Mouse (Mus musculus) forebrain, embryonic 10.5 days (tissue): ENCODE data around the gene Klhl12. TPM values are rescaled to one million over a fixed set of nuclear protein-coding genes. Genes with fewer than 3 reads are reported as not detected.
"Not testable (repeated sequence)": the region's sequence is repeated elsewhere in the genome, so short reads cannot be mapped to it uniquely, and the experiment has no call there.

ENCODE experiments used
- DNase-seq: peaks from one replicate; pipeline ENCODE4 v3.0.0-alpha.2; 2017; ENCODE audit warnings: low spot score; ENCODE audit errors: extremely low spot score
- H3K27ac ChIP-seq: fragments of 300-500 bp; sonication (generic); 2 replicates; pipeline ENCODE4 v1.5.1; 2016; ENCODE audit warnings: mild to moderate bottlenecking
- H3K27me3 ChIP-seq: fragments of 300-500 bp; sonication (generic); 2 replicates; pipeline ENCODE4 v1.6.1; 2016; ENCODE audit warnings: mild to moderate bottlenecking; ENCODE audit not compliant: poor library complexity, severe bottlenecking
- H3K36me3 ChIP-seq: fragments of 300-500 bp; sonication (generic); replicated peaks from 2 replicates; pipeline ENCODE4 v1.6.1; 2016; ENCODE audit warnings: mild to moderate bottlenecking, moderate library complexity
- H3K4me1 ChIP-seq: fragments of 300-500 bp; sonication (generic); 2 replicates; pipeline ENCODE4 v1.6.1; 2016
- H3K4me3 ChIP-seq: fragments of 300-500 bp; sonication (generic); 2 replicates; pipeline ENCODE4 v1.5.1; 2016; ENCODE audit warnings: mild to moderate bottlenecking, moderate library complexity
- H3K9me3 ChIP-seq: fragments of 300-500 bp; sonication (generic); 2 replicates; pipeline ENCODE4 v1.6.1; 2016; ENCODE audit warnings: mild to moderate bottlenecking, moderate library complexity
- WGBS: fragments of 180-500 bp; shearing (Covaris S2); methylation state at CpG from one replicate; pipeline ENCODE4 v1.1.7; 2016; 5-methylcytosine and 5-hydroxymethylcytosine counted together
- polyA plus RNA-seq: library from polyadenylated mRNA; unstranded; fragments of >200 nt; fragmentation: Nextera tagmentation; extraction: Ambion mirVana; gene quantifications from 2 replicates; pipeline ENCODE4 v1.2.1, GENCODE M21; 2016

The Klhl12 gene
- polyA plus RNA-seq, 1 experiment from 2014 or later, result 39.5 TPM

DNA sequence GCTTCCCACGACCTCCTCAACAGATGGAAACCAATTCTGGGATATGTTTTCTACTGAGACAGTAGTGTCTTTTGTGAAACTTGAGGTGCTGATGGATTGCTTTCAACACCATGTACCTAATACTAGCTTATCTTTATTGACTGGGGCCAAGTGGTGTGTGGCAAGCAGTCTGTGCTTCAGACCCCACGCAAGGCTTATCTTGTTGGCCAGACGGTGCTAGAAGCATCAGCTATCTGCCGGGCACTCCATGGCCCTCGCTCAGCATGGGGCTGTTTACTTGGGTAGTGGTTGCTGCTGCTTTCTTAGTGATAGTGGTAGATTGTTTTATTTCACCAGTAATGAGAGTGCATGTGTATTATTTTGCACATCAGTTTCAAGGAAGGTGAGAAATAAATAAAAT is 29.0 kb upstream of the Klhl12 start:
- H3K36me3 ChIP-seq, result peaks cover 86% of the 10 kb centered on the region
- no peak overlapping the region for H3K4me3 ChIP-seq
- no peak for DNase-seq
- no peak overlapping the region for H3K27ac ChIP-seq
- 93% methylated on average over 5 of the region's 5 CpGs for WGBS
- no peaks in the 10 kb centered on the region for H3K27me3 ChIP-seq
- H3K9me3 ChIP-seq, result no peaks in the 10 kb centered on the region
- H3K4me1 ChIP-seq, result no peaks in the 10 kb centered on the region

DNA sequence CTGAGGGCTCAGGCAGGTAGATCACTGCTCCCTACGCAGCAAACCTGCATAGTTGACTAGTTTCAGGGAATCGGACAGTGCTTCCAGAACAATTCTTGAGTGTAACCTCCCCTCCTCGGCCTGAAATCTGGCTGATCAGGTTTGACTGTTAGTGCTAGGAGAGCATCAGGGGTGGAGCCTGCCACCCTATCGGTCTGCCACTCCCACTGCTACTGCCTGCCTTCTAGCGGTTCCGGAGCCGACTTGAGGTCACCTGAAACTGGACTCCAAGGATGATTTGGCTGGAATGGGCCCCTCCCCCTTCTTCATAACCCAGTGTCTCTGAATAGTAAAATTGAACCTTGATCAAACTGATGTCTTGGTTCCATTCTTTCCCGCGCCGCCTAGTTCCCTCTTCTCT is 22.3 kb upstream of the Klhl12 start:
- H3K36me3 ChIP-seq, result peaks cover 58% of the 10 kb centered on the region
- H3K4me1 ChIP-seq, result no peaks in the 10 kb centered on the region
- no peak overlapping the region for H3K4me3 ChIP-seq
- 91% methylated on average over 10 of the region's 10 CpGs for WGBS
- DNase-seq, result no peak
- no peak overlapping the region for H3K27ac ChIP-seq
- H3K27me3 ChIP-seq, result no peaks in the 10 kb centered on the region
- no peaks in the 10 kb centered on the region for H3K9me3 ChIP-seq

DNA sequence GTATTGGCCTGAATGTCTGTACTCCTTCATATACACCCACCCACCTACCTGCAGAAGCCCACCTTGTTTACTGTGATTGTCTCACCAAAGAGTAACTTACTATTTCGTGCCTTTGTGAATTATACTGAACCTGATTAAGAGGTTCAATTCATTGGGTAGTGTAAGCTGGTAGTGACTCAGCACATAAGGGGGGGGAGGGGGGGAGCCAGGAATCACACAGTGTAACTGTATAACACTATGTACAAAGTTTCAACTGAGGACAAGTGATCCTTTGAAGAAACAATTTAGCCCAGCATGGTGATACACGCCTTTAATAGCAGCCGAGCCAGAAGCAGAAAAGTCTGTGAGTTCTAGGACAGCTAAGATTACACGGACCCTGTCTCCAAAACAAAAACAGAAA is 21.9 kb upstream of the Klhl12 start:
- 91% methylated on average over 4 of the region's 4 CpGs for WGBS
- DNase-seq, result no peak
- Histone ChIP-seq H3K4me1 (no peaks in the 10 kb centered on the region), H3K36me3 (peaks cover 54% of the 10 kb centered on the region), H3K27ac (no peak overlapping the region), H3K27me3 (no peaks in the 10 kb centered on the region), H3K9me3 (no peaks in the 10 kb centered on the region), H3K4me3 (no peak overlapping the region)

DNA sequence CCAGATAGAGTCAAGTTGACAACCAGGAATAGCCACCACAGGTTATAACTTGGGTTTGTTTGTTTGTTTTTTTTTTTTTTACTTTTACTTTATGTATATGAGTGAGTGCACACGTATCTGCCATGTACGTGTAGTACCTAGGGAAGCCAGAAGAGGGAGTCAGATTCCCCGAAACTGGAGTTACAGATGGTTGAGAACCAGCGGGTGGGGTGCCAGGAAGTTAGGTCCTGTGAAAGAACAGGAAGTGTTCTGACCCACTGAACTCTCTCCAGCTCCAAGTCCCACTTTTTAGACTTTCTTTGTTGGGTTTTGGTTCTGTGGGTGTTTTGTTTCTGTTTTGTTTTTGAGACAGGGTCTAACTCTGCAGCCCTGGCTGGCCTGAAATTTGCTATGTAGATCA is 19.9 kb upstream of the Klhl12 start:
- DNase-seq, result no peak
- Histone ChIP-seq H3K27me3 (no peaks in the 10 kb centered on the region), H3K36me3 (peaks cover 35% of the 10 kb centered on the region), H3K9me3 (no peaks in the 10 kb centered on the region), H3K4me1 (no peaks in the 10 kb centered on the region), H3K27ac (no peak overlapping the region), H3K4me3 (no peak overlapping the region)
- 29% methylated on average over 4 of the region's 4 CpGs for WGBS

DNA sequence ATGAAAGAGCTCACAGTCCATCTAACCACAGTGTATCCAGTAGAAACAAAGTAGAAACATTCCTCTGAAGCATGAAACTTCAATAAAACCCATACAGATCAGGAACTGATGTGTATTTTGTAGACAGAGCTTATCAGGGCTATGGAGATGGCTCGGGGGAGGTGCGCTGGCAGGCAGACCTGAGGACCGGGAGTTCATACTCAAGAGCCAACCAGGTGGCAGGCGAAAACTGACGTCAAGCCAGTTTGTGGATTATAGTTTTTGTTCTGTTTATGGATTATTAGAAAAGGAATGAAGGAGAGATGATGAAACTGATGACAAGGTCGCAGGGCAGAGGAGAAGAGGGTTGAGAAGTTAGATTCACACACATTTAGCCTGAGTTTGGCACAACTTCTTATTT is 14.9 kb upstream of the Klhl12 start:
- no peak for DNase-seq
- WGBS, result 92% methylated on average over 6 of the region's 6 CpGs
- H3K9me3 ChIP-seq, result no peaks in the 10 kb centered on the region
- H3K4me3 ChIP-seq, result no peak overlapping the region
- H3K36me3 ChIP-seq, result no peaks in the 10 kb centered on the region
- H3K4me1 ChIP-seq, result no peaks in the 10 kb centered on the region
- H3K27me3 ChIP-seq, result no peaks in the 10 kb centered on the region
- no peak overlapping the region for H3K27ac ChIP-seq

DNA sequence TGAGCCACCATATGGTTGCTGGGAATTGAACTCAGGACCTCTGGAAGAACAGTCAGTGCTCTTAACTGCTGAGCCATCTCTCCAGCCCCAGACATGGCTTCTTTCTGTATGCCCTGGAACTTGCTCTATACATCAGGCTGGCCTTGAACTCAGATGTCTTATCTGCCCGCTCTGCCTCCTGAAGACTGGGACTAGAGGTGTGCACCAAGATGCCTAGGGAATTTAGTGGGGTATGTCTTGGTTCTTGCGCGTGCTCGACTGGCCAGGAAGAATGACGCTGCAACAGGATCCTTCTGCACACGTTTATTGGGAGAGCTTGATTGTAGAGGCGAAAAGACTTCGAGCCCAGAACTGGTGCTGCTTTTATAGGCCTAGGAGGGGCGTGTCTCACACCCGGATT is 13.6 kb upstream of the Klhl12 start:
- not testable (repeated sequence) for H3K36me3 ChIP-seq, H3K9me3 ChIP-seq, H3K27me3 ChIP-seq, H3K4me1 ChIP-seq, DNase-seq, H3K27ac ChIP-seq, H3K4me3 ChIP-seq
- 90% methylated on average over 8 of the region's 10 CpGs for WGBS

DNA sequence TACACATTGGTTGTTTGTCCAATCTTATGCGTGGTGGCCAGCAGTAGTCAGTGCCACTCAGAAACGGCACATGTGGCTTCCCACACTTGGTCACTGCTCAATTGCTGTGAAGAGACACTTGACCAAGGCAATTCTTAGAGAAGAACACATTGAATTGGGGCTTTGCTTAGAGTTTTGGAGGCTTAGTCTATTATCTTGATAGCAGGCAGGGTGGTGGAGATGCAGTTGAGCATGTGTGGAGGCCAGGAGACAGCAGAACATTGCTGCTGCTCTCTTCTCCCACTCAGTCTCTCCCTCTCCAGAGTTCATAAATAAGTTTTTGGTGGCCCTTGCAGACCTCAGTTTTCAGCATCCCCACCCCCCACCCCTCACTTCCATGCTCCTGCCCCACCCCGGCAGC is 12.9 kb upstream of the Klhl12 start:
- H3K27ac ChIP-seq, result no peak overlapping the region
- no peaks in the 10 kb centered on the region for H3K4me1 ChIP-seq
- no peak for DNase-seq
- no peaks in the 10 kb centered on the region for H3K9me3 ChIP-seq
- H3K36me3 ChIP-seq, result no peaks in the 10 kb centered on the region
- H3K27me3 ChIP-seq, result no peaks in the 10 kb centered on the region
- no peak overlapping the region for H3K4me3 ChIP-seq
- 96% methylated on average over 3 of the region's 3 CpGs for WGBS

DNA sequence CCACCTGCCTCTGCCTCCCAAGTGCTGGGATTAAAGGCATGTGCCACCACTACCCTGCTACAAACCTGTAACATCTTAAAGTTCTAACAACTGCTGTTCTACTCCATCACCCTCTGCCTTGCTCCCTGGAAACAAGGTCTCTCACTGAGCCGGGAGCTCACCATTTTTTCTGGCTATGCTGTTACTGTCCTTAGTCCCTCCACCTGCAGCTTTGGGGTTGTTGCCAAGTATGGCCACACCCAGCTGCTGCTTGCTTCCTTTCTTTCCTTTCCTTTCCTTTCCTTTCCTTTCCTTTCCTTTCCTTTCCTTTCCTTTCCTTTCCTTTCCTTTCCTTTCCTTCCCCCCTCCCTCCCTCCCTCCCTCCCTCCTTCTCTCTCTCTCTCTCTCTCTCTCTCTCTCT is 12.0 kb upstream of the Klhl12 start:
- H3K9me3 ChIP-seq, result not testable (repeated sequence)
- WGBS, result 93% methylated on average over 1 of the region's 1 CpGs

DNA sequence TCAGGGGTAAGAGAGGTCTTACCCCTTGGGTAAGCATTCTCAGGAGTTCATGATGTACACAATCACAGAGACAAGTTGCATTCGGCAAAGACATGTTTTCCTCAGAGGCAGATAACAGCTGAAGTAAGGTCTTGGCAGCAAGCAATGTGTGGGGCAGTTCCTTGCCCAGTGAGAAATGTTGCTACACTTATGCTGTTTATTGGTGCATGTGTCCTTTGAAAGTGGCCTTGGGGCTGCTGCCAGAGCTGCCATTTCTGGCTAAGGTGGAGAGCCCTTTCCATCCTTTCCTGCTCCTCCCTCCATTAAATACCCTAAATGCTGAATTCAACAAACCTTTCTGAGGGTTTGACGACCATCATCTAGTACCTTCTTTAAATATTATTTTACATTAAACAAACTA is 9.9 kb upstream of the Klhl12 start:
- no peaks in the 10 kb centered on the region for H3K27me3 ChIP-seq
- 92% methylated on average over 2 of the region's 2 CpGs for WGBS
- H3K9me3 ChIP-seq, result no peaks in the 10 kb centered on the region
- H3K27ac ChIP-seq, result no peak overlapping the region
- H3K4me1 ChIP-seq, result no peaks in the 10 kb centered on the region
- DNase-seq, result no peak
- H3K4me3 ChIP-seq, result no peak overlapping the region
- no peaks in the 10 kb centered on the region for H3K36me3 ChIP-seq

More for the DNA sequence above, 12.0 kb upstream of the Klhl12 start:
- DNase-seq, H3K27me3 ChIP-seq, H3K4me3 ChIP-seq, H3K36me3 ChIP-seq, H3K4me1 ChIP-seq, H3K27ac ChIP-seq: not testable (repeated sequence)

DNA sequence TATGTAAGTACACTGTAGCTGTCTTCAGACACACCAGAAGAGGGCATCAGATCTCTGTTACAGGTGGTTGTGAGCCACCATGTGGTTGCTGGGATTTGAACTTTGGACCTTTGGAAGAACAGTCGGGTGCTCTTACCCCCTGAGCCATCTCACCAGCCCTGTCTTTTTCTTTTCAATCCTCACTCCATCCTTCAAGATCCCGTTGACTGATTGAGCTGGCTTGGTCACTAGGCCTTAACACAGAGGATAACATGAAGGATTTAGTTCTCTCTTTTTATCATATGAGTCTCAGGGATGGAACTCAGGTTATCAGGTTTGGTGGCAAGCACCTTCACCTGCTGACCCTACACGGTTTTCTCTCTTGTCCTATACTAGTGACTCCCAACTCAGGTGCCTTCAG is 6.8 kb upstream of the Klhl12 start:
- not testable (repeated sequence) for DNase-seq, H3K27ac ChIP-seq, H3K36me3 ChIP-seq, H3K9me3 ChIP-seq, H3K4me3 ChIP-seq, H3K4me1 ChIP-seq, H3K27me3 ChIP-seq
- 79% methylated on average over 3 of the region's 3 CpGs for WGBS

DNA sequence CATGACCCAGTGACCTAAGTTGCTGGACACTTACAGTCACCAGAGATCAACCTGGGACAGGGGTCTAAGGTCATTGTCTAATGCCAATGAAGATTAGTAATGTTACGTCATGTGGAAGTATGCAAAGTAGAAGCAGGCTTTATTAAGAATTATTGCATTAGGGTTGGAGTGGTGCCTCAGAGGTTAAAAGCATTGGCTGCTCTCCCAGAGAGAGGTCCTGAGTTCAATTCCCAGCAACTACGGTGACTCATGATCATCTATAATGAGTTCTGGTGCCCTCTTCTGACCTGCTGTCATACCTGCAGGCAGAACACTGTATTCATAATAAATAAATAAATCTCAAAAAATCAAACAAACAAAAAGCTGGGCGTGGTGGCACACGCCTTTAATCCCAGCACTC is 5.1 kb upstream of the Klhl12 start:
- 83% methylated on average over 4 of the region's 4 CpGs for WGBS
- H3K9me3 ChIP-seq, result no peaks in the 10 kb centered on the region
- peaks cover 8% of the 10 kb centered on the region; the same call in 1 of the 2 replicates for H3K4me1 ChIP-seq
- H3K27me3 ChIP-seq, result peaks cover 6% of the 10 kb centered on the region; the same call in 1 of the 2 replicates
- no peak overlapping the region for H3K4me3 ChIP-seq
- no peak overlapping the region for H3K27ac ChIP-seq
- no peaks in the 10 kb centered on the region for H3K36me3 ChIP-seq
- no peak for DNase-seq

DNA sequence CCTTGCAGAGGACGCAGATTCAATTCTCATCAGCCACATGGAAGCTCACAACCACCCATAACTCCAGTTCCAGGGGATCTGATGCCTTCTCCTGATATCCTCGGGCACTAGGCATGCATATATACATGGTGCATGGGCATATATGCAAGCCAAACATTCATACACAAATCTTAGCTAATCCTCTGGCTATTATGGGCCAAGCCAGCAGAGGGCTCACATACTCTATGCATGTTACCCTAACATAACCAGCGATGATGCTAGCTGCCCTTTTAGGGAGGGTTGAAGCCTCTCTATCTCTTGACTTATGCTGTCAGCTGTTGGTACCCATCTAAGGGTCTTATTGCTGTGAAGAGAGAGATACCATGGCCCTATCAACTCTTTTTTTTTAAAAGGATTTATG is 4.3 kb upstream of the Klhl12 start:
- H3K4me3 ChIP-seq, result no peak overlapping the region
- peak; percentile 19 for DNase-seq
- H3K9me3 ChIP-seq, result no peaks in the 10 kb centered on the region
- peaks cover 10% of the 10 kb centered on the region for H3K4me1 ChIP-seq
- 67% methylated on average over 3 of the region's 3 CpGs for WGBS
- H3K27me3 ChIP-seq, result peaks cover 6% of the 10 kb centered on the region; the same call in 1 of the 2 replicates
- H3K36me3 ChIP-seq, result no peaks in the 10 kb centered on the region
- H3K27ac ChIP-seq, result no peak overlapping the region

DNA sequence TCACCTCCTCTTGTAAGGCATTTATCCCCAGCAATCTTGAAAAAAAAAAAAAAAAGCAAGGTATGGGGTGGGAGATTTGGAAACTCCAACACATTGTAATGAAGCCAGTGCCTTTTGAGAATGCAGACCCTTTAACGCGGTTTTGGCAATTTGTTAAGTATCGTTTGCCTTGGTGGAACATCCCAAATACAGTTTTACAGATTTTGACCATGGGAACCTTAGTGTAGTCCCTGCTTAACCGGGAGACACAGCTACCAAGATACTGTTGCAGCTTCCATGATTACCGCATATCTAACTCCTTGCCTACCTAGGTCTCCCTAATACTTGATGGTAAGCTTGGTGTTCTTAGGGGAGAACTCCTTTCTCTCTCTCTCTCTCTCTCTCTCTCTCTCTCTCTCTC is 729 bp downstream of the Klhl12 start:
- peaks cover 28% of the 10 kb centered on the region for H3K36me3 ChIP-seq
- 0 out of 2 replicates have a peak overlapping the region, but pooled peaks have one; percentile 93 for H3K27ac ChIP-seq
- DNase-seq, result no peak
- WGBS, result 29% methylated on average over 5 of the region's 5 CpGs
- H3K4me3 ChIP-seq, result peak overlapping the region; percentile 98
- H3K4me1 ChIP-seq, result peaks cover 17% of the 10 kb centered on the region
- peaks cover 6% of the 10 kb centered on the region; the same call in 1 of the 2 replicates for H3K27me3 ChIP-seq
- no peaks in the 10 kb centered on the region for H3K9me3 ChIP-seq

DNA sequence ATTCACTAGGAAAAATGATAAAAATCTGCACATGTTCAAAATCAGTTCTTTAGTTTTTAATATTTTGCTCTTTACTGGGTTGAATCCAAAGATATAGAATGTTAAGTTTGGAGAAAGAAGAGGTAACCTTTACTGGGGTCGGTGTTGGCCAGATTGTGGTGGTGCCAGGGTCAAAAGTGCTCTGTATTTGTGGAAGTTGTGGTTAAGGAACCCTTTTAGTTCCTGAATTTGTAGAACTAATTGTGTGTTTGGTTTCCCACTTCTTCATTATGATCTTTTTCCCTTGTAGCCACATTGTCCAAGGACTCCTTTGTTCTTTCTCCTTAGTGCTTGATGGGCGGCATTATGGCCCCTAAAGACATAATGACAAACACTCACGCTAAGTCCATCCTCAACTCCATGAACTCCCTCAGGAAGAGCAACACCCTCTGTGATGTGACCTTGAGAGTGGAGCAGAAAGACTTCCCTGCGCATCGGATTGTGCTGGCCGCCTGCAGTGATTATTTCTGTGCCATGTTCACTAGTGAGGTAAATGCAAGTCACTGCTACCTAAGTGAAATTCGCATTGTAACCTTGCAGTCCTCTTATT is 2.9 kb downstream of the Klhl12 start:
- no peak overlapping the region for H3K4me3 ChIP-seq
- H3K27me3 ChIP-seq, result peaks cover 6% of the 10 kb centered on the region; the same call in 1 of the 2 replicates
- H3K4me1 ChIP-seq, result peaks cover 17% of the 10 kb centered on the region
- WGBS, result 92% methylated on average over 7 of the region's 7 CpGs
- no peaks in the 10 kb centered on the region for H3K9me3 ChIP-seq
- H3K36me3 ChIP-seq, result peaks cover 49% of the 10 kb centered on the region
- no peak for DNase-seq
- H3K27ac ChIP-seq, result no peak overlapping the region
